Mouse (Mus musculus) adrenal gland (tissue): Measurements from ENCODE around the gene Sfrp4.

Source experiments
- intact Hi-C: fragments of 180-260 bp; cut with DNase I; formaldehyde crosslinking; loops from one replicate; pipeline ENCODE4 v1.15.1; 2025

Gene Sfrp4

GRCm38 (mm10) chr13:19630768-19631709 is 8.1 kb downstream of the Sfrp4 start:
- intact Hi-C loops: no loop called here

GRCm38 (mm10) chr13:19636131-19636530 is 13.2 kb downstream of the Sfrp4 start:
- intact Hi-C loops: no loop called here

GRCm38 (mm10) chr13:19640203-19640851 is 17.4 kb downstream of the Sfrp4 start:
- intact Hi-C loops: loop anchor here (5.0 kb wide), 2 partner anchors 203 to 463 kb away; no protein-coding TSS in a partner anchor

GRCm38 (mm10) chr13:19643519-19643918 is 20.6 kb downstream of the Sfrp4 start:
- intact Hi-C loops: loop anchor here (5.0 kb wide), 2 partner anchors 206 to 466 kb away; no protein-coding TSS in a partner anchor

- intact Hi-C loops: loop anchor here (2.0 to 5.0 kb wide), 3 partner anchors 207 to 467 kb away; no protein-coding TSS in a partner anchor
Measured at GRCm38 (mm10) chr13:19644225-19644624, 21.3 kb downstream of the Sfrp4 start.

GRCm38 (mm10) chr13:19649824-19650223 is 26.9 kb downstream of the Sfrp4 start:
- intact Hi-C loops: no loop called here

GRCm38 (mm10) chr13:19652405-19652804 is 29.5 kb downstream of the Sfrp4 start:
- intact Hi-C loops: no loop called here

- intact Hi-C loops: no loop called here
Measured at GRCm38 (mm10) chr13:19668355-19669140, 45.6 kb downstream of the Sfrp4 start.

- intact Hi-C loops: no loop called here
Measured at GRCm38 (mm10) chr13:19674025-19674424, 51.1 kb downstream of the Sfrp4 start.

- intact Hi-C loops: no loop called here
Measured at GRCm38 (mm10) chr13:19674601-19675000, 51.7 kb downstream of the Sfrp4 start.
